Mouse (Mus musculus) liver, postnatal 0 days (tissue): ENCODE measurements at regions not wholly inside any gene's neighbourhood (a gene's known extent, or its start where the extent isn't known, plus 50 kb on each side); places are given as distances from the start of the nearest gene placed in this dataset.

ENCODE experiments used
- ATAC-seq: fragments of 200-750 bp; cut with Nextera tagmentation; 2 replicates; pipeline ENCODE4 v1.8.0; 2017; ENCODE audit warnings: mild to moderate bottlenecking, moderate library complexity
- DNase-seq: peaks from one replicate; pipeline ENCODE4 v3.0.0-alpha.2; 2016
- H3K27ac ChIP-seq: fragments of 300-500 bp; sonication (generic); 2 replicates; pipeline ENCODE4 v1.5.1; 2014; ENCODE audit warnings: antibody characterized with exemption, moderate library complexity, mild to moderate bottlenecking, low read depth
- H3K27me3 ChIP-seq: fragments of 300-500 bp; sonication (generic); 2 replicates; pipeline ENCODE4 v1.6.1; 2014; ENCODE audit warnings: low read length, control low read depth, mixed read lengths; ENCODE audit not compliant: insufficient read depth
- H3K36me3 ChIP-seq: fragments of 300-500 bp; sonication (generic); replicated peaks from 2 replicates; pipeline ENCODE4 v1.6.1; 2014; ENCODE audit warnings: mild to moderate bottlenecking, control low read depth, low read length, moderate library complexity, mixed read lengths; ENCODE audit not compliant: insufficient read depth
- H3K4me1 ChIP-seq: fragments of 300-500 bp; sonication (generic); 2 replicates; pipeline ENCODE4 v1.6.1; 2014; ENCODE audit warnings: antibody characterized with exemption, mild to moderate bottlenecking, control low read depth; ENCODE audit not compliant: insufficient read depth
- H3K4me2 ChIP-seq: fragments of 300-500 bp; sonication (generic); 2 replicates; pipeline ENCODE4 v1.6.1; 2014; ENCODE audit warnings: low read depth, mild to moderate bottlenecking, low read length, moderate library complexity, mixed read lengths
- H3K4me3 ChIP-seq: fragments of 300-500 bp; sonication (generic); 2 replicates; pipeline ENCODE4 v1.5.1; 2014; ENCODE audit warnings: low read depth, low read length
- H3K9ac ChIP-seq: fragments of 300-500 bp; sonication (generic); replicated peaks from 2 replicates; pipeline ENCODE4 v1.6.1; 2014; ENCODE audit warnings: mild to moderate bottlenecking, moderate library complexity
- H3K9me3 ChIP-seq: fragments of 300-500 bp; sonication (generic); 2 replicates; pipeline ENCODE4 v1.6.1; 2016; ENCODE audit warnings: mild to moderate bottlenecking, control low read depth, low read length, mixed read lengths
- CTCF ChIP-seq: sonication (generic); IDR thresholded peaks from 2 replicates; pipeline ENCODE4 v1.5.1; 2016; ENCODE audit warnings: antibody characterized with exemption, low read depth
- EP300 ChIP-seq: IDR thresholded peaks from 2 replicates; pipeline ENCODE4 v1.6.1; 2016; ENCODE audit warnings: antibody characterized with exemption, low read depth, mild to moderate bottlenecking
- WGBS: fragments of 180-500 bp; shearing (Covaris S2); extraction: QIAGEN DNeasy Blood & Tissue Kit; methylation state at CpG from one replicate; pipeline ENCODE4 v1.1.7; 2014; ENCODE audit not compliant: insufficient replicate concordance; 5-methylcytosine and 5-hydroxymethylcytosine counted together

- 77% methylated on average over 8 of the region's 8 CpGs for WGBS
- DNase-seq (no peak), ATAC-seq (no peak)
- TF ChIP-seq EP300 (no peak), CTCF (no peak)
- Histone ChIP-seq H3K4me1 (no peaks in the 10 kb centered on the region), H3K27ac (no peak overlapping the region), H3K27me3 (no peaks in the 10 kb centered on the region), H3K9me3 (no peaks in the 10 kb centered on the region), H3K9ac (no peak overlapping the region), H3K4me3 (no peak overlapping the region), H3K36me3 (no peaks in the 10 kb centered on the region), H3K4me2 (no peak overlapping the region)
Observed at GRCm38 (mm10) chr16:77420136-77420860, 181.6 kb downstream of the Gm11146 start.

GRCm38 (mm10) chr16:77419116-77419735 is 182.7 kb downstream of the Gm11146 start:
- H3K9ac ChIP-seq: no peak overlapping the region
- DNase-seq (no peak), ATAC-seq (no peak)
- H3K27ac ChIP-seq: no peak overlapping the region
- H3K36me3 ChIP-seq: no peaks in the 10 kb centered on the region
- no peaks in the 10 kb centered on the region for H3K9me3 ChIP-seq
- H3K4me2 ChIP-seq: no peak overlapping the region
- TF ChIP-seq CTCF: no peak
- TF ChIP-seq EP300: no peak
- no peak overlapping the region for H3K4me3 ChIP-seq
- WGBS: 59% methylated on average over 4 of the region's 4 CpGs
- no peaks in the 10 kb centered on the region for H3K27me3 ChIP-seq
- H3K4me1 ChIP-seq: no peaks in the 10 kb centered on the region

- DNase-seq (no peak), ATAC-seq (no peak)
- no peak overlapping the region for H3K4me2 ChIP-seq
- TF ChIP-seq EP300: no peak
- TF ChIP-seq CTCF: no peak
- no peaks in the 10 kb centered on the region for H3K4me1 ChIP-seq
- H3K9ac ChIP-seq: no peak overlapping the region
- WGBS: 76% methylated on average over 1 of the region's 1 CpGs
- no peak overlapping the region for H3K4me3 ChIP-seq
- no peaks in the 10 kb centered on the region for H3K27me3 ChIP-seq
- no peaks in the 10 kb centered on the region for H3K36me3 ChIP-seq
- no peak overlapping the region for H3K27ac ChIP-seq
- H3K9me3 ChIP-seq: no peaks in the 10 kb centered on the region
Observed at GRCm38 (mm10) chr16:77418486-77418885, 183.4 kb downstream of the Gm11146 start.

- DNase-seq: peak; percentile 34
- 0 out of 2 replicates have a peak overlapping the region, but pooled peaks have one; percentile 23 for H3K4me2 ChIP-seq
- no peaks in the 10 kb centered on the region for H3K36me3 ChIP-seq
- H3K9ac ChIP-seq: no peak overlapping the region
- H3K4me1 ChIP-seq: no peaks in the 10 kb centered on the region
- no peaks in the 10 kb centered on the region for H3K9me3 ChIP-seq
- H3K4me3 ChIP-seq: no peak overlapping the region
- H3K27ac ChIP-seq: no peak overlapping the region
- WGBS: 27% methylated on average over 3 of the region's 3 CpGs
- TF ChIP-seq CTCF: no peak
- TF ChIP-seq EP300: no peak
- H3K27me3 ChIP-seq: no peaks in the 10 kb centered on the region
- ATAC-seq: no peak
Observed at GRCm38 (mm10) chr16:77417791-77418190, 184.1 kb downstream of the Gm11146 start.

- Histone ChIP-seq H3K9me3 (no peaks in the 10 kb centered on the region), H3K4me1 (no peaks in the 10 kb centered on the region), H3K36me3 (no peaks in the 10 kb centered on the region), H3K27me3 (no peaks in the 10 kb centered on the region), H3K4me2 (no peak overlapping the region), H3K27ac (no peak overlapping the region), H3K4me3 (no peak overlapping the region), H3K9ac (no peak overlapping the region)
- TF ChIP-seq CTCF: no peak
- TF ChIP-seq EP300: no peak
- ATAC-seq (no peak), DNase-seq (no peak)
- 59% methylated on average over 1 of the region's 1 CpGs for WGBS
Observed at GRCm38 (mm10) chr16:77414562-77414961, 187.3 kb downstream of the Gm11146 start.

- TF ChIP-seq CTCF (no peak), EP300 (no peak)
- DNase-seq (no peak), ATAC-seq (no peak)
- no peaks in the 10 kb centered on the region for H3K36me3 ChIP-seq
- no peaks in the 10 kb centered on the region for H3K4me1 ChIP-seq
- H3K4me3 ChIP-seq: no peak overlapping the region
- no peaks in the 10 kb centered on the region for H3K9me3 ChIP-seq
- no peak overlapping the region for H3K27ac ChIP-seq
- 71% methylated on average over 7 of the region's 7 CpGs for WGBS
- H3K27me3 ChIP-seq: no peaks in the 10 kb centered on the region
- H3K9ac ChIP-seq: no peak overlapping the region
- no peak overlapping the region for H3K4me2 ChIP-seq
Observed at GRCm38 (mm10) chr16:77409168-77409567, 192.7 kb downstream of the Gm11146 start.
